Mouse (Mus musculus) erythroid progenitor cell, adult 5-6 weeks (primary cell): ENCODE data around the gene P2ry6. TPM values are rescaled to one million over a fixed set of nuclear protein-coding genes. Genes with fewer than 3 reads are reported as not detected.

Experiments used
- ATAC-seq: replicated peaks from 2 replicates; pipeline ENCODE4 v1.8.0; 2016; ENCODE audit warnings: moderate number of reproducible peaks, mild to moderate bottlenecking, moderate TSS enrichment, inconsistent platforms; ENCODE audit not compliant: poor library complexity, low FRiP score, severe bottlenecking
- total RNA-seq, 2 experiments: library from RNA; stranded (forward) in 1 of 2; stranded (reverse) in 1 of 2; fragments of 150-400 nt in 1 of 2; fragments of 186-747, 209-891 nt in 1 of 2; gene quantifications; 2 replicates each; pipeline versions ENCODE4 v1.2.3 to v1.2.4; 2015 to 2017; ENCODE audit warnings: low replicate concordance in 2 of 2

Gene P2ry6
- total RNA-seq, 2 experiments from 2014 or later = 1.7 to 5.0 TPM

DNA sequence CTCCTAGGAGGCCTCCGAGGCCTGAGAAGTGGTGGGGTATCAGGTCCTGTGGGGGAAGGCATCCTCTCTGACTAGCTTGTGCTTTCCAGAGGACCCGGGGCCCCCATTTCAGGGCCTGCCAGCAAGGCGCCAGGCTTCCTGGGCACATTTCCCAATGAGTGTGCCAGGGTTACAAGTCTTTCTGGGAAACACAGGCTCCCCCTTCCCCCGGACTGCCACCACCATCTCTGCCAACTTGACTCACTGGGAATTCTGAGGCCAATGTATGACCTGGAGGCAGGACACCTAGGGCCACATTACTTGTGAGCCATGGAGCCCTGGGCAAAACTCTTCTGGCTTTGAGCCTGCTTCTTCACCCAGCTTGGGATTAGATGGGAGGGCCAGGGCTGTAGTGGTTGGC, 51.5 kb downstream of the P2ry6 start:
- ATAC-seq = no peak

DNA sequence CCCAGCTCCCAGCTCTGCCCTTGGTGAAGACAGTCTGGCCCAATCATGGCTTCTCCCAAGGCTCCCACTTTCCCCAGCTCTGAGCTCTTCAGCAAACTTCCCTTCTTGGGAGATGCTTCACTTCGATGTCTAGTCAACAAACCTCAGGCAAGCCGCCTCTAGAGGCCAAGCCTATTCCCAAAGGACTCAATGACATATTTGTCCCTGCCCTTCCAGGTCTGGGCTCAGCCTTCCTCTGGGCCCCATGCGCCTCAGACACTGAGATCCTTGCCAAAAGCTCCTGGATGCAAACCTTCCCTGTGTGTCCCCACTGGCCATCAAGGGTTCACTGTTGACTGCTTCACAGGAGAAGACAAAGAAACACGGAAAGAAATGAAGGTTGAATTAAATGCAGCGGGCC, 53.2 kb downstream of the P2ry6 start:
- ATAC-seq = no peak

DNA sequence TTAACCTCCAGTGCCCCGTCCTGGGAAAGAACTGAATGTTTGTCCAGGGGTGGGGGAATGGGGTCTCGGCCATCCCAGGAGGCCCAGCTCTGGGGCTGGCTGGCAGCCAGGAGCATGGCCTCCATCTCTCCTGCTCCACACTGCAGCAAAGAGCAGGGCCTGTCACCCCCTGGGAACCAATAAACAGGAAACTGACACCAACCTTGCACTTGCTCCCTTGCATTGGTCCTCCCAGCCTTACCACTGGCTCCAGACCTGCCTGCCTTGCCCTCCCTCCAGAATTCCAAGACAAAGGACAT, 54.7 kb downstream of the P2ry6 start:
- ATAC-seq = no peak

- no peak for ATAC-seq
These were observed 55.2 kb downstream of the P2ry6 start for GRCm38 (mm10) chr7:100919006-100919808.

DNA sequence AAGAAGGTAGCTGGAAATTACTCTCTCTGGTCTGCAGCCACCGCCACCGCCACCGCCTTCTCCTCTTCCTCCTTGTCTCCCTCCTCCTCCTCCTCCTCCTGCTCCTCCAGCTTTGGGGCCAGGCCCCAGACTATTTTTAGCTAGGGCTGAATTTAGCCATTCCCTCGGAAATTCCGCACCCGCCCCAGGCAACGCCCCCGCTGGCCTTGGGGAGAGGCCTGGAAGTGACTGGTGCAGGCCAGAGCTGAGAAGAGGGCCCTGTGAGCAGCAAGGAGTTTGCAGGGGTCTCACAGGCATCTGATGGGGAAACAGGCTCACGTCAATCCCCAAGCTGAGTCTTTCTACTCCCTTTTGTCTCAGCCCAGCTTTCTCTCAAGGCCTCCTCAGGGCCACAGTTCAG, 56.3 kb downstream of the P2ry6 start:
- no peak for ATAC-seq

DNA sequence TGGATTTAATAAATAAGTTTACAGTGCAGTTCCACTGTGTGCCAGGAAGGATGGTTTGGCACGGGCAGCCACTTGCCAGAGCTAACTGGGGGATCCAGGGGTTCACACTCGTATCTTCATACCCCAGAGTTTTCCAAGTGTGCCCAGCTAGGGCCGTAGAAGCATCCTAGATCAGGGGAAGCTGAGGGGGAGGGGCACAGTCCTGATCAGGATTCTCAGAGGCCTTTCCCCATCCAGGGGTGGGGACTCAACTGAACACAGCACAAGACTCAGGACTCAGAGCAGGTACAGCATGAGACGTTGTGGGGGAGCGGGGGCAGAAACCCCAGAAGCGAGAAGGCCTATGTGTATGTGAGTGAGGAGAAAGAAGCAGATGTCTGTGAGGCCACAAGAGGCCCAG, 56.7 kb downstream of the P2ry6 start:
- ATAC-seq = no peak

- no peak for ATAC-seq
These were observed 57.9 kb downstream of the P2ry6 start for GRCm38 (mm10) chr7:100916526-100916925.

DNA sequence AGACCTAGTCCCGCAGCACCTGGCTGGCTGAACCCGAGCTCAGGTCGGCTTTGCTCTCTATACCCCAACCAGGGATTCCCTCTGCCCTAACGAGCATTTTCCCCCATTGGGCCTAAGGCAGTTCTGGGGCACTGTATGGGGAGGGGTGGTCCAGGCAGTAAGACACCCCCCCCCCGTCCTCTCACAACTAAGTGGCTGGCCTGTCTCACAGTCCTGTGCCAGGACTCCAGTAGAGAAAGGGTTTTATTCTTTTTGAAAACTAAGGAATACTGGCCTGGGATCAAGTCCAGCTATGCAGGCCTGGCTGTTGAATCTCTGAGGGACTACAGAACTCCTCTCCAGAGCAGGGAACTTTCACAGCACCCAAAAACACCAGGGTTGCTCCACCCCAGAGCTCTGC, 59.2 kb downstream of the P2ry6 start:
- no peak for ATAC-seq

DNA sequence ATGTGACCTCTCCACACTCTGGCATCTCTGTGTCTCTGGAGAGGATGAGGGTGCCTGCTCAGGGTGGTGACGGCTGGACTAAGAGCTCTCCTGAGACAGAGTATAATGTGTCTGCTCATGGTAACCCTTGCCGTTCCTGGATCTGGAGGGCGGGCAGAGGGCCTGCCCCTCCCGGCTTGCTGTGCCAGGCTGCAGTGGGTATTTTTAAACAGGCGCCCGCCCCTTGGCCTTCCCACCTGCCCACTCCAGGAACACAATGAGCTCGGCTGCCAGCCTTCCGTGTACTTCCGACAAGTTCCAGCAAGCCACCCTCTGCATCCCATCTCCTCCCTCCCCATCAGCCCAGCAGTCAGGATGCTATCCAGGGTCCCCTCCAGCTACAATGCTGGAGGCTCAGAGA, 62.7 kb downstream of the P2ry6 start:
- no peak for ATAC-seq

- ATAC-seq = no peak
These were observed 63.1 kb downstream of the P2ry6 start for GRCm38 (mm10) chr7:100911246-100911770.

DNA sequence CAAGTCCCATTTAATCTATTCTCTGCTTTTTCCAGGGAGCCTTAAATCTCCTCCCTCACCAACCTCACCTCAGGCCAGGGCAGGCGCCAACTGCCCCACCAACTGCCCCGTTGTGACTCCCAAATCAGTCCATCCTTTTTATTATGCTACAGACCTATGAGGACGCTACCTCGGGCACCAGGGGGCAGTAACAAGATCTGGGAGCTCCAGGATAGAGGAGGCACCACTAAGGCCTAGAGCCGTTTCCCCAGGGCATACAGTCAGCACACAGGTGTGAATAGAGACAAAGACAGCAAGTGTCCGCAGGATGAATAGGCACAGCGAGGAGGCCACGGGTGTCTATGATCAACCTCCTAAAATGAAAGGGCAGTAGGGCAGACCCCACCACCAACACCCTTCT, 65.9 kb downstream of the P2ry6 start:
- ATAC-seq = no peak

DNA sequence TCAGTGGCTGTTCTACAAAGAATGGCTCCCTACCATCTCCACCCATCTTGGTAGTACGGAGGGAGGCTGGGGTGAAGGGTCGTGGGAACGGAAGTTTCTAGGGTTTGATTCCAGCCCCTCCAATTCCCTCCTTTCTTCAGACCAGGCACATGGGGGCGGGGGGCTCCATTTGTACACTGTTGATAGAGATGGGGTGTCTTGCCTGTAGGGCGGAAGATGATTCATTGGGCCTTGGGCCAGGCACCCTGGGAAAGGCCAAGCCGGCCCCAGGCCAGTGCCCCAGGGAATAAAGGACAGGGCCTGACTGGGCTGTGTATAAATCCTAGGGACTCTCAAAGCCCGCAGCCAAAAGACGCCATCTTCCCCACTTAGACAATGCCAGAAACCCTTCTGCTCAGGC, 66.4 kb downstream of the P2ry6 start:
- ATAC-seq = no peak

GRCm38 (mm10) chr7:100907231-100907630, 67.2 kb downstream of the P2ry6 start:
- peak; percentile 57; the same call in 1 of the 2 replicates for ATAC-seq

DNA sequence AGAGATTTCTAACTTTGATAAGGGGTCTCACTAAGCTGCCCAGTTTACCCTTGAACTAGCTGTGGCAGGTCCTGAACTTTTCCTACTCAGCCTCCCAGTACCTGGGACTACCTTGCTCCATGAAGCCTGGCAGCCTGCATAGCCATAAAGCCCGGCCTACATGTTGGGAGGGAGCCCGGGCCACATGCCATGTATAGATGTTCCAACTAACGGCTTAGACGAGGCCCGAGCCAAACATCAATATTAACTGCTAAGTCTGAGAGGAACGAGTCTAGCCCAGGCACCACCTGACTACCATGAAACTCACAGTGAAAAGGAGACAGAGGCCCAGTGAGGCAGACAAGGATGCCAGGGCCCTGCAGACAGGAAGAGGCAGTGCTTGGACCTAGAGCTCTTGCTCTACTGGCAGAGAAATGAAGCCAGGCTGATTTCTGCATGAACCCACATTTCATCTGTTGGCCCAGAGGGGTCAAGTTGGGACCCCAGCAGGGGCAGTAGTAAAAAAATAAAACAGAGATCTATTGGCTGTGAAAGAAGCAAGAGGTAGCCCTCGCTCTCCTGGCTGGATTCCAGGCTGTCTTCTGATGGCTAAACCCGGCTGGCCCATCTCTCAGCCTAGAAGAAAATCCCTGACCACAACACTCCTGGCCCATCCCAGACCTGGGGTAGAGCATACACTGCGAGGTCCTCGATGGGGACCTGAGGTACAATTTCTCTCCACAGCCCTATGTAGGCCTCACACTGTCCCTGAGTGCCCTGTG, 68.2 kb downstream of the P2ry6 start:
- no peak for ATAC-seq

- no peak for ATAC-seq
These were observed 69.4 kb downstream of the P2ry6 start for GRCm38 (mm10) chr7:100905037-100905436.

DNA sequence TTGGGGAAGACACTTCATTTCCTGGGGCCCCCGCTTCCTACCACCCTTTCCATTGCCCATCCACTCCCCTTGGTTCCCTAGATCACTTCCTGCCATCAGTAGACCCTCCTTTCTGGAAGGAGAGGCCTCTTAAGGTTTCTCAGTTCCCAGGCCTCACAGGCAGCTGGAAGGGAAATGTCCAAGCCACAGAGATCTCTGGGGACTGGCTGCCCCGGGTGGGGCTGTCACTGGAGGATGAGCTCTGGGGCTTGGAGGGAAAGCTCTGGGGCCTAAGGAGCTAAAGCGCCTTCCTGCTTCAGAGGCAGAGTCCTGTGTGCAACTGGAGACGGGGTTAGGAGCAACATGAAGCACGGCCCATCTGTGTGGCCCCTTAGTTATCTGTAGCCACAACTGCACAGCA, 69.8 kb downstream of the P2ry6 start:
- ATAC-seq = no peak

DNA sequence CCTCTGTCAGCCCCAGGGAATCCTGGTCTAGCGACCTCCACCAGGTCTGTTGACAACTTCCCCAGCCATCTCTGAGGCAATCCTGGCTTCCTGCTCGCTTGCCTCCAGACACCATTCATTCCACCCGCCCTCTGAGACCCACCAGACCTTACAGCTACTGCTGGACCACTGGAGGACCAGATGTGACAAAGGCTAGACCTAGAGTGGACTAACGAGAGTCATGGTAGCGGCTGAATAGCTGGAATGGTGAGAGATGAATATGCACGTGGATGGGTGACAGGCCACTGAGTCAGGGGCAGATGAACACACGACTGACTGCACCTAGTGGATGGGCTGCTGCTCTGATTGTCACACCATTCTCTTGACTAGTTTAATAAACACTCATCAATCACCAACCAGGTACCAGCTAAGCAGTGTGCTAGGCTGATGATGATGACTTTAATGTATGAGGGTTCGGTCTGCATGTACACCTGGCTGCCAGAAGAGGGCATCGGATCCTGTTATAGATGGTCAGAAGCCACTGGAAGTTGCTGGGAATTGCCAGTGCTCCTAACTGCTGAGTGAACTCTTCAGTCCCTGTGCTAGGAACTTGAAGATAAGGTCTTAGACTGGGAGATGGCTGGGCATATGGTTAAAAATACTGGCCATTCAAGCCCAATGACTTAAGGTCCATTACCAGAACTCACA, 71.9 kb downstream of the P2ry6 start:
- ATAC-seq = 0 out of 2 replicates have a peak, but pooled peaks have one; percentile 41

- no peak for ATAC-seq
These were observed 76.6 kb downstream of the P2ry6 start for GRCm38 (mm10) chr7:100897828-100898227.

- no peak for ATAC-seq
These were observed 79.6 kb downstream of the P2ry6 start for GRCm38 (mm10) chr7:100894833-100895226.

- no peak for ATAC-seq
These were observed 80.2 kb downstream of the P2ry6 start for GRCm38 (mm10) chr7:100894057-100894832.
